Mouse (Mus musculus): ENCODE measurements around the gene Trim71.

DNA sequence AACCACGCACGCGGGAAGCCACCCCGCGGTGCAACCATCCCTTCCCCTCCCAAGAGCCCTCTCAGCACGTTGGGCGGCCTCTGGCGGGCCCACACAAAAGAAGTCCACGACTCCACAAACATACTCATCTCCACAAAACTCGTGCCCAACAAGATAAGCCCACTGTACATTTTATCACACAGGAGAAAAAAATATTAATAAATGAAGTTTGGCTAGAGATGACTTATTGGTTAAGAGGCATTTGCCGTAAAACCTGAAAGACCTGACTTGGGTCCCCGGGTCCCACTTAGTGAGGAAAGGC lies 2.5 kb downstream of the Trim71 start:
- TF ChIP-seq CTCF (IDR thresholded peaks at IDR 0.05; ENCODE audit: low read depth): no peak
- no peak for TF ChIP-seq EP300 (IDR thresholded peaks at IDR 0.05; ENCODE audit: low read depth)

Data from liver, postnatal 0 days (tissue).